ENCODE assay signal across 34 mouse cellular contexts in genomic region chr17:65615678-65616077, GRCm38 (mm10). TPM values are rescaled to one million over a fixed set of nuclear protein-coding genes. Genes with fewer than 3 reads are reported as not detected.
DNase-seq lines count a peak whose midpoint lies in the region; ATAC-seq lines count a peak whose summit lies in the region.
"Had no signal": no experiment of that assay in that cellular context is flagged by ENCODE, and none has a peak within 500 bp of the region (broad histone marks: within the 10 kb centered on the region; RNA-seq: fewer than 3 reads in every experiment).

No protein-coding gene starts in this region.

- H3K4me2 ChIP-seq in midbrain, embryonic 13.5 days (replicated peaks): no peak overlapping the region
- no peak overlapping the region for H3K4me2 ChIP-seq in midbrain, embryonic 16.5 days (ENCODE audit: low read length)
- H3K4me2 ChIP-seq: embryonic facial prominence, embryonic 13.5 days; forebrain, embryonic 15.5 days; heart, embryonic 13.5 days; hindbrain, embryonic 15.5 days; limb, embryonic 15.5 days; liver, embryonic 15.5 days; lung, embryonic 14.5 days; midbrain, embryonic 11.5 days had no signal

- peak; percentile 13 for DNase-seq in cerebellum, adult 11-12 months
- peak; percentile 15 for DNase-seq in naive thymus-derived CD4-positive, alpha-beta T cell, adult 2 months (ENCODE audit: low read depth)
- DNase-seq in spleen, adult 12 weeks (ENCODE audit: low spot score): no peak
- no peak for DNase-seq in spleen, adult 18-20 months
- DNase-seq: adrenal gland, postnatal 10 days; cerebellum, adult 11 months; cerebellum, adult 9-11 months; gastrocnemius, adult 2 months; gastrocnemius, postnatal 36 days; heart, adult 2 months; heart, postnatal 10 days; kidney, adult 9 months; kidney, postnatal 14 days; layer of hippocampus, adult 9-11 months; lung, embryonic 14.5 days; lung, postnatal 36 days; retina, postnatal 1 day; right cerebral cortex, postnatal 14 days; thymus, postnatal 14 days had no signal

- H3K27me3 ChIP-seq in midbrain, embryonic 13.5 days: no peaks in the 10 kb centered on the region; the same call in 1 of the 2 replicates
- no peaks in the 10 kb centered on the region for H3K27me3 ChIP-seq in midbrain, embryonic 16.5 days (ENCODE audit: control insufficient read depth, insufficient read depth, low read depth, low read length)
- H3K27me3 ChIP-seq: embryonic facial prominence, embryonic 13.5 days; forebrain, embryonic 15.5 days; heart, embryonic 13.5 days; hindbrain, embryonic 15.5 days; limb, embryonic 15.5 days had no signal

- no peak overlapping the region for H3K4me3 ChIP-seq in midbrain, embryonic 13.5 days (replicated peaks)
- no peak overlapping the region for H3K4me3 ChIP-seq in midbrain, embryonic 16.5 days (ENCODE audit: low read depth, low read length)
- H3K4me3 ChIP-seq: embryonic facial prominence, embryonic 13.5 days; forebrain, embryonic 10.5 days; forebrain, embryonic 15.5 days; gastrocnemius, adult 2 months; heart, adult 2 months; heart, embryonic 13.5 days; hindbrain, embryonic 15.5 days; limb, embryonic 10.5 days; limb, embryonic 15.5 days; liver, embryonic 15.5 days had no signal

- no peak overlapping the region for H3K27ac ChIP-seq in midbrain, embryonic 13.5 days
- H3K27ac ChIP-seq in midbrain, embryonic 16.5 days (ENCODE audit: low read length): no peak overlapping the region
- H3K27ac ChIP-seq: embryonic facial prominence, embryonic 13.5 days; forebrain, embryonic 10.5 days; forebrain, embryonic 15.5 days; gastrocnemius, adult 2 months; heart, adult 2 months; hindbrain, embryonic 15.5 days; limb, embryonic 10.5 days; limb, embryonic 15.5 days; liver, embryonic 15.5 days had no signal

- peaks cover 19% of the 10 kb centered on the region for H3K4me1 ChIP-seq in midbrain, embryonic 13.5 days (replicated peaks)
- peaks cover 10% of the 10 kb centered on the region for H3K4me1 ChIP-seq in midbrain, embryonic 16.5 days (ENCODE audit: control insufficient read depth, insufficient read depth, low read length)

- no peaks in the 10 kb centered on the region for H3K36me3 ChIP-seq in midbrain, embryonic 13.5 days
- H3K36me3 ChIP-seq in midbrain, embryonic 16.5 days (ENCODE audit: control insufficient read depth, insufficient read depth, low read length): no peaks in the 10 kb centered on the region
- H3K36me3 ChIP-seq: embryonic facial prominence, embryonic 13.5 days; forebrain, embryonic 10.5 days; forebrain, embryonic 15.5 days; heart, embryonic 13.5 days; hindbrain, embryonic 15.5 days; limb, embryonic 10.5 days; limb, embryonic 15.5 days; liver, embryonic 15.5 days had no signal

- H3K9ac ChIP-seq in midbrain, embryonic 13.5 days (replicated peaks): 0 out of 2 replicates have a peak overlapping the region, but pooled peaks have one; percentile 28
- H3K9ac ChIP-seq in midbrain, embryonic 16.5 days (ENCODE audit: low read depth, low read length): no peak overlapping the region
- H3K9ac ChIP-seq: embryonic facial prominence, embryonic 13.5 days; forebrain, embryonic 15.5 days; heart, embryonic 13.5 days; hindbrain, embryonic 15.5 days; limb, embryonic 15.5 days; liver, embryonic 15.5 days; lung, embryonic 14.5 days had no signal

- ATAC-seq in cerebellum, adult (ENCODE audit: insufficient number of reproducible peaks, low FRiP score, low TSS enrichment): no peak
- no peak for ATAC-seq in midbrain, embryonic 13.5 days
- ATAC-seq in midbrain, embryonic 16.5 days: no peak
- ATAC-seq: forebrain, embryonic 15.5 days; intestine, embryonic 16.5 days had no signal

- 28% methylated on average over 3 of the region's 3 CpGs for WGBS in midbrain, embryonic 13.5 days
- WGBS in midbrain, embryonic 16.5 days: 41% methylated on average over 3 of the region's 3 CpGs

- no peaks in the 10 kb centered on the region for H3K9me3 ChIP-seq in midbrain, embryonic 13.5 days
- no peaks in the 10 kb centered on the region for H3K9me3 ChIP-seq in midbrain, embryonic 16.5 days (replicated peaks; ENCODE audit: control insufficient read depth, low read length, poor library complexity, severe bottlenecking)
- H3K9me3 ChIP-seq: embryonic facial prominence, embryonic 13.5 days; forebrain, embryonic 10.5 days; forebrain, embryonic 15.5 days; heart, embryonic 13.5 days; hindbrain, embryonic 15.5 days; limb, embryonic 10.5 days; limb, embryonic 15.5 days; liver, embryonic 15.5 days had no signal

RNA-seq across cellular contexts. Expression of gene Vapa, which starts 2.3 kb away (rescaled TPM):
- polyA plus RNA-seq in midbrain, embryonic 13.5 days (2015; fragmentation: Nextera tagmentation; extraction: Ambion mirVana): 244 and 247 TPM in 2 replicates
- 275 and 287 TPM in 2 replicates for polyA plus RNA-seq in midbrain, embryonic 16.5 days (2015; fragmentation: Nextera tagmentation; extraction: Ambion mirVana)

RNA-seq across cellular contexts. Expression of gene Txndc2, which starts 26.3 kb away (rescaled TPM):
- 0.26 TPM in 1 of 2 replicates, not detected in the other for polyA plus RNA-seq in midbrain, embryonic 13.5 days (2015; fragmentation: Nextera tagmentation; extraction: Ambion mirVana)
- not detected in 2 replicates for polyA plus RNA-seq in midbrain, embryonic 16.5 days (2015; fragmentation: Nextera tagmentation; extraction: Ambion mirVana)
- polyA plus RNA-seq: embryonic facial prominence, embryonic 13.5 days; forebrain, embryonic 10.5 days; heart, embryonic 13.5 days; intestine, embryonic 16.5 days; limb, embryonic 10.5 days; liver, embryonic 15.5 days; spleen, adult 2 months; stomach, embryonic 14.5 days had no signal

Comparison
In these comparisons a context has a peak if more than half of its experiments do, and no peak if none do; other contexts are left out.
1. DNase-seq: peak in cerebellum, adult 11-12 months (single experiment) and naive thymus-derived CD4-positive, alpha-beta T cell, adult 2 months (single experiment); none in spleen, adult 12 weeks (single experiment) and spleen, adult 18-20 months (0 of 2).